Mouse (Mus musculus) midbrain, embryonic 16.5 days (tissue): ENCODE results near the gene Hdlbp. TPM values are rescaled to one million over a fixed set of nuclear protein-coding genes. Genes with fewer than 3 reads are reported as not detected.

Experiments used
- polyA plus RNA-seq: library from polyadenylated mRNA; unstranded; fragments of >200 nt; fragmentation: Nextera tagmentation; extraction: Ambion mirVana; gene quantifications from 2 replicates; pipeline ENCODE4 v1.2.1, GENCODE M21; 2015

Gene Hdlbp
- polyA plus RNA-seq, 1 experiment from 2014 or later, result 53.5 TPM

Other genes starting within 250 kb of the Hdlbp start
- 5.5 and 6.2 TPM in 2 replicates for gene Sned1, start 243.0 kb downstream of the Hdlbp start, polyA plus RNA-seq
- gene Mterf4, start 172.9 kb downstream of the Hdlbp start, polyA plus RNA-seq, result 32.2 and 34.9 TPM in 2 replicates
- 53.1 and 56.2 TPM in 2 replicates for gene Ppp1r7, start 136.0 kb downstream of the Hdlbp start, polyA plus RNA-seq
- 6.8 and 7.9 TPM in 2 replicates for gene Pask, start 135.3 kb downstream of the Hdlbp start, polyA plus RNA-seq
- 0.92 and 1.2 TPM in 2 replicates for gene Ano7, start 104.9 kb downstream of the Hdlbp start, polyA plus RNA-seq
- 3.8 and 4.4 TPM in 2 replicates for gene Farp2, start 33.3 kb upstream of the Hdlbp start, polyA plus RNA-seq
- 347 and 394 TPM in 2 replicates for gene Stk25, start 179.8 kb upstream of the Hdlbp start, polyA plus RNA-seq
- 99.0 and 102 TPM in 2 replicates for gene Bok, start 206.8 kb upstream of the Hdlbp start, polyA plus RNA-seq